Mouse (Mus musculus) thymus, adult 18-20 months (tissue): ENCODE data around the gene Stip1.
A peak's percentile ranks its signal among the peaks of the same experiment; 100 is the strongest.
"Not testable (repeated sequence)": the region's sequence is repeated elsewhere in the genome, so short reads cannot be mapped to it uniquely, and the experiment has no call there.

Source experiments
- DNase-seq, 2 experiments: peaks; one replicate each; pipeline ENCODE4 v3.0.0; 2022; ENCODE audit warnings: mixed read lengths in 2 of 2

The Stip1 gene

DNA sequence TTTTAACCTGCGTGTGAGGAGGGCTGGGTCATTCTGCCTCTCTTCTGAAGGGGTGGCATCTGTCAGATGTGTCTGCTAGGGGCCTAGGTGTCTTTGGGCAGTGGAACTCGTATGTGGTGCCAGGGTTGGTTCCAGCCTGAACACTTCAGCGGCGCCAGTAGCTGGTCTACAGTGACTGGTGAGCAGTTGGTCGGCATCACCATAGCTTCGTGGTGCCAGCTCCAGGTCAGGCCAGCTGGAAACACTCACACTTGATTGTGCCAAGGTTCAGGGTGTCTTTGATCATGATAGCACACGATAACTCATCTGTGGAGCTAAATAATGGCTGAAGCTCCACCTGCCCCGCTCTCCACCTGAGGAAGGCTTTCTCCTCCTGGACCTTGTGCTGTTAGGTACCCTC, 23.1 kb upstream of the Stip1 start:
- no peak for DNase-seq

- DNase-seq = no peak
Measured at GRCm38 (mm10) chr19:7062110-7062509, 22.3 kb upstream of the Stip1 start.

GRCm38 (mm10) chr19:7058541-7058940, 18.8 kb upstream of the Stip1 start:
- DNase-seq = no peak

DNA sequence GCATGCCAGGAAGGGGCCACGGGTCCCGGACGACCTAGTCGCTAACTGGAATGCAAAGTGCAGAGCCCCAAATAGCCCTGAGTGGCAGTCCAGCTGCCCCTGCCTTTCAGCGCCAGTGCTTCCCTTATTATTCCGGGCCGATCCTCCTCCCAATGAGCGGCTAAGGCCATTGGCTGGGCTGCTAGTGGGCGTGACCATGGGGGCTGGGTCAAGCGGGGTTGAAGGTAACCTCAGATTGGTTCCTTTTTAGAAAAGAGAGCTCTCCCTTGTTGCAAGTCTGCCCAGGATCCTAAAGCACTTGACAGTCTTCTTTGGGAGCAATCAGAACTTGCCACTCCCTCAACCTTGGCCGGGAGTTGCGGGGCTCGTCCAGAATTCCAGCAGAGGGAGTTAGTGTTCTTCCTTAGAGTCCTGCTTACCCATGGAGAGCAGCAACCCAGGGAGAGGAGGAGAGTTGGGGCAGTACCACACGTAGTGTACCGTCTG, 18.0 kb upstream of the Stip1 start:
- DNase-seq = peak; percentile 51 to 57

- peak in 1 of 2 experiments; percentile 23 for DNase-seq
Measured at GRCm38 (mm10) chr19:7057126-7057721, 17.5 kb upstream of the Stip1 start.

- peak; percentile 66 to 67 for DNase-seq
Measured at GRCm38 (mm10) chr19:7056248-7057087, 16.7 kb upstream of the Stip1 start, which contains the start of gene Macrod1. TSS of gene Macrod1 (plus strand) at chr19:7056810.

- DNase-seq = no peak
Measured at GRCm38 (mm10) chr19:7055173-7055572, 15.4 kb upstream of the Stip1 start.

GRCm38 (mm10) chr19:7054772-7055171, 15.0 kb upstream of the Stip1 start:
- DNase-seq = no peak

- not testable (repeated sequence) for DNase-seq
Measured at GRCm38 (mm10) chr19:7053382-7053781, 13.6 kb upstream of the Stip1 start.

DNA sequence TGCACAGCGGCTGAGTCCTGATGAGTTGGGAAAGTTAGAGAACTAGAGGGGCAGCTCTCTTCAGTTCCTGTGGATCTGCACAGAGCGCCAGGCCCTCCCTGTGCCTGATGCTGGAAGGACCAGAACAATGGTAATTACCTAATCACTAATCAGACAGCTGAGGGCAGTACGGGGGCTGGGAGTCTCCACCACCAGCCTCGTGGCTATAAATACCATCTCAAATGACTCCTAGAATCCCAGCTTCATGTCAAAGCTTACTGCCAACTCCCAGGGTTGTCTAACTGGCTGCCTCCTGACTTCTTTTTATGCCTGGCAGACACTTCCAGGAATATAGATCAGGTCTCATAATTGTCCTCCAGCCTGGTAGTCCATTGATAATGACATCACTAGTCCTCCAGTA, 4.9 kb upstream of the Stip1 start:
- no peak for DNase-seq

GRCm38 (mm10) chr19:7044279-7044678, 4.5 kb upstream of the Stip1 start:
- no peak for DNase-seq

GRCm38 (mm10) chr19:7041171-7041570, 1.4 kb upstream of the Stip1 start:
- DNase-seq = no peak

DNA sequence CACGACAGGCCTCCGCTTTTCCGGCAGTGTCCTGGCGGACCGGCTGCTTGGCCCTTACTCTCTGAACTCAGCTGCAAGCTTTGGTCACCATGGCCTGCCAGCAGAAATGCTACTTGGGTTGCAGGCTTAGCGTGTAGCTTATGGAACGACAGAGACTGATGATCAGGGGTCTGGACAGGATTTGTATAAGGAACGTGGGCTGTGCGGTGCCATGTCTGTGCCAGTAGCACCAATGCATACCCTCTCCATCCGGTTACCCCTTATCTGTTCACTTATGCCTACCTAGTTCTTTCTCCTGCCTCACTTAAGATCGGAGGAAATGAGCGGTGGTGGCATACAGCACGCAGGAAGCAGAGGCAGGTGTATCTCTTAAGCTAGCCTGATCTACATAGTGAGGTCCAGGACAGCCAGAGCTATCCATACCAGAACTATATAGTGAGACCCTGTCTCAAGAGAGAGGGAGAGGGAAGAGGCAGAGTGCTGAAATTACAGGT, 917 bp upstream of the Stip1 start:
- peak in 1 of 2 experiments; percentile 57 for DNase-seq

DNA sequence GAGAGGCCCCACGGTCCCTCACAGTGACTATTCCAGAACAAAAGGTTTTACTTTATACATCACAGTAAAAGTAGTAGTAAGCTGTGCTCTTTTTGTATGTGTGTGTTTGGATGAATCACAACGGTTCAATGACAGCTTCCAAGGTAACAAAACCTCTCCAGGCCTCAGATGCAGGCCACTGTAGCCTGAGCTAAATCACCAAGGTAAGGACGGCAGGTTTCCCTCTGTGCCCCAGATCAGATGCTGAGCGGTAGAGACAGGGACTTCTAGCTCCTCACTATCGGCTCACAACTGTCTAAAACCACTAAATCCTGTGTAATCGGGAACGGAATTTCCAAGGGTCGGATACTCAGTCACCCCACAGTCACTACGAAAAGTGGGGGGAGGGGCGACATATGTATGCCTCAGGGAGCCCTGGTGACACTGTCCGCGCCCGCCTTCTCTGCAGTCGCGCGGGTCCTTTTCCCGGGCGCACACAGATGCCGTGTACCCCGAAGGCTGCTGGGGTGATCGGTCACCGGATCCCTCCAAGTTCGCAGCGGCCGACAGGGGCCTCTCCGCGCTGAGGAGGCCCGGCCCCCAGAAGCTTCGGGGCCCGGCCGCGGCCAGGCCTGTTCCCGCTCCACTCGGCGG, 563 bp downstream of the Stip1 start:
- DNase-seq = peak; percentile 54 to 69

GRCm38 (mm10) chr19:7034006-7034405, 5.8 kb downstream of the Stip1 start:
- no peak for DNase-seq

DNA sequence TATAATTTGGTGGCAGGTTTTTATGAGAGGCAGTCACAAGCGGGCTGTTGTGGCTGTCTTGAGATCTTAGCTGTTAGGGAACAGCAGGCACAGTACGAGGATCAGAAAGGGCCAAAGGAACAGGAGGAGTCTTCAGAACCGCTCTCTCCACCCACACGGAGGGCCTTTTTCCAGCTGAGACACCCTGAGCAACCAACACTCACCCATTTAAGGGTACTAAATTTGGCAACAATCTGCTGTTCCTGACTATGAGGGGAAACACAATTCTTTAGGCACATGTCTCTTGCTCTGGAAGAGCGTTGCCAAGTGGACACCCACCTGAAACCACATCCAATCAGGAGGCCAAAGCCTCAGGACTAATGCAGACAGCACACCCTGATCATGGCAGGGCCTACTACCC, 10.2 kb downstream of the Stip1 start:
- no peak for DNase-seq

DNA sequence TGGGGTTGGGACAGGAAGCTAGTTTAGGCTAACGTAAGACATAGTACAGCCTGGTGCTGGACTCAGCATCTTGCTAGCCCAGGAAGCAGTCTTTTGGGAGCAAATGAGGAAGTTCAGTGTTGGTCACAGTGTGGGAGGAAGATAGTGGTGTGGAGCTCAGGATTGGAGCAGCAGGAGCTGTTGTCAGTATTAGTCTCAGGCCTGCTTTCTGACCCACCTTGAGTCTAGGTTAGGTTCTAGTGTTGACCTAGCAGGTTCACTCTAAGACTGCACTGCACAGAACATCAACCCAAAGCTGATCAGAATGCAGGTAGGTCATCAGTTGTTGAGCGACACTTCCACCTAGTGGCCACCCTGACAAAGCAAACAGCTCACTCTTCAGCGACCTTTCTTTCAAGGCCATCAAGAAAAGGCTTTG, 19.5 kb downstream of the Stip1 start:
- DNase-seq = peak; percentile 48 to 68

DNA sequence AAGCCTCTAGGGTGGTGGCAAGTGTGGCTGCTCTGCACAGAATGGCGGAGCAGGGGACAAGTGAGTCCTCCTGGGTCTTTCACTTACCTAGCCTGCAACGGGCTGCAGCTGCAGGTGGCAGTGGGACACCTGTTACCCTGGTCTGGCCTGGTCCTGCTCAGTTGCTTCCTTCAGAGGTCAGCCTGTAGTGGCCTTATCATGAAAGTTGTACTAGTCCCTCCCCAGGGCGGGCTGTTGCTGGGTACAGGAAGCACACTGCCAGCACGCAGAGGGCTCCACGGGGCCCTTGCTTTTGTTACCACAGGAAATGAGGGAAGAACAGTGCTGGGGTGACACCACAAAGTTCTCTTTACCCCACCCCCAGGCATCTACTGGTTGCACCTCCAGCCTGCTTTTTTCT, 20.6 kb downstream of the Stip1 start, which contains the start of gene Fermt3:
Fermt3 (minus strand) TSS at position 279 of the 400 bp plus-strand sequence.
- peak; percentile 77 to 87 for DNase-seq

DNA sequence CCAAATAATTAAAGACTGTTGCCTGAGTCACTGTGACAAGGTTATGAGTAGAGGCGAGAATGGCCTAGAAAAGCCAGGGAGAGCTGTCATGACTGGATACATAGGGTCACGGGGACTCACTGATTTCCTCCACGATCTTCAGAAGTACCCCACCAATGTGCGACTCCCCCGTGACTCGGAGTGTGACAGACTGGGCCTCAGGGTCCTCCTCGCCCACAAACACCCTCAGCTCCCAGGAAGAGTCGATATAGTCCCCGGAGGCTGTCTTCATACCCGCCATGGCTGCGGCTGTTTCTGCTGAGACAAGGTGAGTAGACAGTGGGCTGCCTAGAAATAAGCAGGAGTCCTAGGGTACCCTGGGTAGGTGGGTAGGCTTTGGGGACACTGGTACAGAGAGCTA, 21.2 kb downstream of the Stip1 start:
- DNase-seq = peak in 1 of 2 experiments; percentile 35

DNA sequence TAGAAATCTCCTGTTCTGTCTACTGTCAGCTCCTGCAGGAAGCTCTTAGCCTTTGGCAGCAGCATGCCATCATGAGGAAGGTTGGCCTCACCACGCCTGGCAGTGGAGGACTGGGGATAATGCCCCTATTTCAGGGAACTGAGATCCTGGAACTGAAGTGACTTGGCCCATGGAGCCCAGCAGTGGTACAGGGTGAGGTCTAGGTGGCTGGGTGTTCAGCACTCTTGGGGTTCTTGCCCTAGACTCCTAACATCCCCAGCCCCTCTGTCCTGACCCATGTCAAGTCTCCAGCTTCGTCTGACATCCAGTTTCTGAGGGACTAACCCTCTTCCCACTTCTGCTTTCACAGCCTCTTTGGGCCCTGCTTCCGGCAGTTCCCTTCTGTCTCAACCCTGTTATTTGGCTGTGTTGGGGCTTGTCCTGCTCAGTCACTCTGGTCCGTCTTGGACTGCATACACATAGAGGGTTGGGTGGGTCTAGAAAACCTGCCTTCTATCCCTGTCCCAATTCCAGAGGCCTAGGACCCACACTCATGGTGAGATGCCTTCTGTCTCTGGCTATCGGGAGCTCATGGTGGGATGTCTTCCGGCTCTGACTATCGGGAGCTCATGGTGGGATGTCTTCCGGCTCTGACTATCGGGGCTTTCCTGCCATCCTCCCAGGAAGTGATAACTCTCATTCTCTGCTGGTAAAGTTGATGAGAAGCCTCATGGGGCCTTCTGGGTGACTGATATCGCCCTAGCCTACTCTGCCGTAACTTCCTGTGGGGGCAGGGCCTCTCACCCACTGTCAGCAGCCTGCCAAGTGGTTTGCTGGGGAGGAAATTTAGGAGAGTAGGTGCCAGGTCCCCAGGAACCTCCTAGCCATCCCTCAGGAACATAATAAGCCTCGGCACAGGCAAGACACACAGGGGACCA, 22.0 kb downstream of the Stip1 start:
- peak; percentile 49 to 57 for DNase-seq

GRCm38 (mm10) chr19:7014481-7015135, 25.2 kb downstream of the Stip1 start:
- no peak for DNase-seq

DNA sequence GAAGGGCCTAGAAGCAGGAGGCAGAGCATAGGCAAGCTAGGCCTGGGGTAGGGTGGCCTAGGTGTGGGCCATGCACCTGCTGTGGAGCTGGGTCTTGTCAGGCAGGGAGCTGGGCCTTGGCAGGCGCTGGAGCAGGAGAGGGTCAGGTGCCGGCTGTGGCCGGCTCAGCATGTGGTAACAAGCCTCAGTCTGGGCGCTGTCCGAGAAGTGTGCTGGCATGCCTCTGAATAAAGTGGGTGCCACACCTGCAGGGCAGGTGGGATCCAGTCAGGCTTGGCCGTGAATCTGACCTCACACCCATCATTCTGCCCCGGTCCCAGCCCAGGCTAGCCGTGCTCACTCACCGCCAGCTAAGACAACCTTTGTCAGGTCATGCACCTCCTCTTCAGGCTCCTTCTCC, 25.8 kb downstream of the Stip1 start:
- DNase-seq = no peak
